Mouse (Mus musculus) kidney, adult 2 months (tissue): ENCODE measurements around the gene Arhgap32. TPM values are rescaled to one million over a fixed set of nuclear protein-coding genes. Genes with fewer than 3 reads are reported as not detected.
A peak's percentile ranks its signal among the peaks of the same experiment; 100 is the strongest.

Source experiments
- DNase-seq: peaks from one replicate; pipeline ENCODE4 v3.0.0; 2021
- H3K27ac ChIP-seq: fragments of 200-500 bp; 2 replicates; pipeline ENCODE4 v1.5.1; 2012; ENCODE audit warnings: low read depth, low read length, control low read depth, inconsistent platforms; ENCODE audit not compliant: insufficient read depth
- H3K27me3 ChIP-seq: fragments of 200-500 bp; replicated peaks from 2 replicates; pipeline ENCODE4 v1.6.1; 2012; ENCODE audit warnings: mild to moderate bottlenecking, moderate library complexity, low read length, inconsistent platforms; ENCODE audit not compliant: control insufficient read depth, insufficient read depth
- H3K36me3 ChIP-seq: fragments of 200-500 bp; 2 replicates; pipeline ENCODE4 v1.6.1; 2012; ENCODE audit warnings: mild to moderate bottlenecking, moderate library complexity, low read length, inconsistent platforms; ENCODE audit not compliant: control insufficient read depth, insufficient read depth
- H3K4me1 ChIP-seq: fragments of 200-500 bp; 2 replicates; pipeline ENCODE4 v1.6.1; 2011; ENCODE audit warnings: low read length; ENCODE audit not compliant: control insufficient read depth, insufficient read depth
- H3K4me3 ChIP-seq: fragments of 200-500 bp; 2 replicates; pipeline ENCODE4 v1.5.1; 2011; ENCODE audit warnings: mild to moderate bottlenecking, low read depth, low read length, control low read depth; ENCODE audit not compliant: insufficient read depth
- CTCF ChIP-seq: fragments of 200-500 bp; conservative IDR thresholded peaks from 2 replicates; pipeline ENCODE4 v1.5.1; 2011; ENCODE audit warnings: low read depth, mild to moderate bottlenecking, control low read depth, low read length, moderate library complexity, mixed read lengths; ENCODE audit not compliant: insufficient read depth, insufficient read length
- POLR2A ChIP-seq: fragments of 200-500 bp; IDR thresholded peaks from one replicate; pipeline ENCODE4 v1.6.1; 2011; ENCODE audit warnings: low read depth, low read length, control low read depth
- whole genome bisulfite sequencing: fragments of 180-500 bp; shearing (Covaris S2); methylation state at CpG from one replicate; pipeline ENCODE4 v1.1.7; 2018; 5-methylcytosine and 5-hydroxymethylcytosine counted together
- polyA plus RNA-seq: library from polyadenylated mRNA; depleted of rRNA; stranded (reverse); fragments of >200 nt; gene quantifications from 2 replicates; pipeline ENCODE4 v1.2.3, GENCODE M21; 2012

Arhgap32 gene
- polyA plus RNA-seq, 1 experiment = 9.5 TPM

- peak; percentile 32 for DNase-seq
- TF ChIP-seq POLR2A (no peak), CTCF (peak; percentile 59)
- no peaks in the 10 kb centered on the region for H3K27me3 ChIP-seq
- H3K4me1 ChIP-seq = no peaks in the 10 kb centered on the region
- no peak overlapping the region for H3K4me3 ChIP-seq
- no peak overlapping the region for H3K27ac ChIP-seq
- 96% methylated on average over 2 of the region's 2 CpGs for WGBS
- peaks cover 6% of the 10 kb centered on the region; the same call in 1 of the 2 replicates for H3K36me3 ChIP-seq
These were observed 70.6 kb downstream of the Arhgap32 start for GRCm38 (mm10) chr9:32186489-32186888.

GRCm38 (mm10) chr9:32192295-32193073 is 76.5 kb downstream of the Arhgap32 start:
- Histone ChIP-seq H3K4me1 (no peaks in the 10 kb centered on the region), H3K4me3 (no peak overlapping the region), H3K27ac (no peak overlapping the region), H3K36me3 (peaks cover 2% of the 10 kb centered on the region; the same call in 1 of the 2 replicates), H3K27me3 (no peaks in the 10 kb centered on the region)
- 71% methylated on average over 5 of the region's 5 CpGs for WGBS
- no peak for DNase-seq
- TF ChIP-seq CTCF (no peak), POLR2A (no peak)

- H3K27me3 ChIP-seq = no peaks in the 10 kb centered on the region
- no peaks in the 10 kb centered on the region for H3K36me3 ChIP-seq
- no peak overlapping the region for H3K27ac ChIP-seq
- H3K4me3 ChIP-seq = no peak overlapping the region
- 74% methylated on average over 7 of the region's 7 CpGs for WGBS
- no peak for DNase-seq
- H3K4me1 ChIP-seq = no peaks in the 10 kb centered on the region
- TF ChIP-seq CTCF (no peak), POLR2A (no peak)
These were observed 88.6 kb downstream of the Arhgap32 start for GRCm38 (mm10) chr9:32204450-32204990.

GRCm38 (mm10) chr9:32207133-32207532 is 91.2 kb downstream of the Arhgap32 start:
- no peak for DNase-seq
- WGBS = 90% methylated on average over 8 of the region's 8 CpGs
- Histone ChIP-seq H3K4me1 (no peaks in the 10 kb centered on the region), H3K4me3 (no peak overlapping the region), H3K36me3 (no peaks in the 10 kb centered on the region), H3K27me3 (no peaks in the 10 kb centered on the region), H3K27ac (no peak overlapping the region)
- no peak for TF ChIP-seq POLR2A
- TF ChIP-seq CTCF = no peak

- 85% methylated on average over 5 of the region's 5 CpGs for WGBS
- H3K4me1 ChIP-seq = no peaks in the 10 kb centered on the region
- H3K27ac ChIP-seq = no peak overlapping the region
- no peaks in the 10 kb centered on the region for H3K36me3 ChIP-seq
- TF ChIP-seq CTCF (no peak), POLR2A (no peak)
- no peak for DNase-seq
- no peak overlapping the region for H3K4me3 ChIP-seq
- no peaks in the 10 kb centered on the region for H3K27me3 ChIP-seq
These were observed 92.1 kb downstream of the Arhgap32 start for GRCm38 (mm10) chr9:32208071-32208470.

- DNase-seq = no peak
- H3K4me3 ChIP-seq = no peak overlapping the region
- 89% methylated on average over 5 of the region's 5 CpGs for WGBS
- TF ChIP-seq POLR2A (no peak), CTCF (no peak)
- no peaks in the 10 kb centered on the region for H3K27me3 ChIP-seq
- H3K36me3 ChIP-seq = no peaks in the 10 kb centered on the region
- no peak overlapping the region for H3K27ac ChIP-seq
- H3K4me1 ChIP-seq = no peaks in the 10 kb centered on the region
These were observed 101.1 kb downstream of the Arhgap32 start for GRCm38 (mm10) chr9:32216820-32217567.

- Histone ChIP-seq H3K4me1 (peaks cover 8% of the 10 kb centered on the region), H3K27me3 (no peaks in the 10 kb centered on the region), H3K36me3 (no peaks in the 10 kb centered on the region), H3K4me3 (no peak overlapping the region), H3K27ac (no peak overlapping the region)
- WGBS = 80% methylated on average over 4 of the region's 4 CpGs
- no peak for TF ChIP-seq POLR2A
- TF ChIP-seq CTCF = no peak
- no peak for DNase-seq
These were observed 103.5 kb downstream of the Arhgap32 start for GRCm38 (mm10) chr9:32219400-32219799.
